Mouse (Mus musculus) urinary bladder, adult 18-20 months (tissue): ENCODE measurements around the gene Ube3b.

Experiments
- DNase-seq, 2 experiments: peaks; one replicate each; pipeline ENCODE4 v3.0.0; 2022; ENCODE audit warnings: low spot score in 2 of 2, mixed read lengths in 2 of 2

The Ube3b gene

DNA sequence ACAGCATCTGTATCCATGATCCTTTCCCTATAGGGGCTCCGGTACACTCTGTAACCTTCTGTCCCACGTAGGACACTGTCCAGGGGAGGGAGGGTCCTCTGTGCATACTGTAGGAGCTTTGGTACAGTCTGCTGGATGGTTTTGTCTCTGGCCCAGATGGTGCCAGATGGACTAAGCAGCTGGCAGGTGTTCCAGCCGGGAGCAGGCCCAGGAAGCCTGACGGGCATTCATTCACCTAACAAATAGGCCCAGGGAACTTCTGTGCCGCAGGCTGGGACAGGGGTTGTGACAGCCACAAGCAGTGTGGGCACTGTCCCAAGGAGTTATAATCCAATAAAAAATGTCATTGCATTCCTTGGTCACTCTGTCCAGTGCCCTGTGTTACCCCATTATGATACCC, 43.6 kb downstream of the Ube3b start:
- no peak for DNase-seq

DNA sequence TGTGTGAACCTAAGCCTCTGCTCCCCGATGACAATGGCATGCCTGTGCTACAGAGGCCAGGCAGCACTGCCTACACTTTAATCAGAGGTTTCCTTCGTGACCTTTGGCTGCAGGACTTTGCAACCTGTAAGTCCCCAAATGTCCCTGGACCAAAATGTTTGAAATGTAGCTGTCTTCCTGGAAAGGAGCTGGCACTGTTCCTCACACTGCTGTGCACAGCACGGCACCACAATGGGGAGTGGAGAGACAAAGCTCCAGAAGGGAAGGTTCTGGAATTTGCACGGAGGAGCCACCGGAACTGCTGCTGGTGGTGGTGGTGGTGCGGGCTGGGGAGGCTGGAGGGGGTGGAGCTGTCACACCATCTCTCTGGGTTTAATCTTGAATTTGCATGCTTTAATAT, 46.3 kb downstream of the Ube3b start:
- no peak for DNase-seq

DNA sequence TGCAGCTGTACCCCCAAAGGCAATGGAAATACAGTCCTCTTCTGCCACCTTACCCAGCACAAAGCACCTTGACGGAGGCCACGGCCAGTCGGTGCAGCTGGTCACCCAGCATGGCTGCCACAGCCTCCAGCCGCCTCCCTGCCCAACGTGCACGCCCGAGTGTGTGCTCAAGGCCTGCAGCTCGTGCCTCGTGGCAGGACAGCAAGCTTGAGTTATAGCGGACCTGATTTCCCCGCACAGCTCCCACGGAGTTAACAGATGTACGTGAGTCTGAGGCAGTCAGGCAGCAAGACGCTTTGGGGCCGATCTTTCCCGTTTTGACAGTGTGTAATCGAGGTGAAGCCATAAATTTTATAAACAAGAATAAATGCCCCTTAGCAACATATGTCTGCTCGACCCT, 48.2 kb downstream of the Ube3b start:
- no peak for DNase-seq

DNA sequence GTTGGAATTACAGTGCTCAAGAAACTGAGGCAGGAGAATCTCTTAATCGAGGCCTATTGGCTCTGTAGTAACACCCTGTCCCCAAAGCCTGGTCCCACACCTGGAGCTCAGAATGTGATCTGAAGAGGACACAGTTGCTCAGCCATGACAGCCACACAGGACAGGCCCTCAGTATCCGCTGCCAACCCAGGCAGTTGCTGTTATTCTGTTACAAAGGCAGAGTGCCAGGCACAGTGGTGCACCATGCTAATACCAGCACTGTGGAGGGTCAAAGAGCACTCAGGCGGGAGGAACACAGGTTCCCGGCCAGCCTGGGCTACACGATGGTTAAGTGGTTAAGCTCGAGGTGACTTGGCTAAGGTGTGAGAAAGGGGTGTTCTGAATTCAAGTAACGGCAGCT, 49.4 kb downstream of the Ube3b start:
- DNase-seq = no peak

- no peak for DNase-seq
These were observed 54.0 kb downstream of the Ube3b start for GRCm38 (mm10) chr5:114434359-114434758.

DNA sequence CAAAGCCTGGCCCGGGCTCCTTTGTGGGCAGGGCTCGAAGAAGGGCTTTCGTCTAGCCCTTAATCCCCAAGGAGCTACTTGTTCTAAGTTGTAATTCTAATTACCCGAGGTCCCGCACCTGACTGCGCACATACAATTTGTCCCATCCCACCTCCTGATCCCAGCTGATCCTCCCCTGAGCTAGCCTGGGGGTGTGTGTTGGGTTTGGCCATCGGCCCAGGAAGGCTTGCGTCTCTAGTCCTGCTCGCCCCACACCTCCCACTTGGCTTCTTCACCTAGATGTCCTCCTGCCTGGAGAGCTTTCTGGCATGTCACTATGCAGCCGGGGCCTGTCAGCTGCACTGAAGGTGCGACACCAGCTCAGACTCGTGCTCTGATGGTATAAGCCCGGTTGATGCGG, 55.2 kb downstream of the Ube3b start:
- DNase-seq = no peak

DNA sequence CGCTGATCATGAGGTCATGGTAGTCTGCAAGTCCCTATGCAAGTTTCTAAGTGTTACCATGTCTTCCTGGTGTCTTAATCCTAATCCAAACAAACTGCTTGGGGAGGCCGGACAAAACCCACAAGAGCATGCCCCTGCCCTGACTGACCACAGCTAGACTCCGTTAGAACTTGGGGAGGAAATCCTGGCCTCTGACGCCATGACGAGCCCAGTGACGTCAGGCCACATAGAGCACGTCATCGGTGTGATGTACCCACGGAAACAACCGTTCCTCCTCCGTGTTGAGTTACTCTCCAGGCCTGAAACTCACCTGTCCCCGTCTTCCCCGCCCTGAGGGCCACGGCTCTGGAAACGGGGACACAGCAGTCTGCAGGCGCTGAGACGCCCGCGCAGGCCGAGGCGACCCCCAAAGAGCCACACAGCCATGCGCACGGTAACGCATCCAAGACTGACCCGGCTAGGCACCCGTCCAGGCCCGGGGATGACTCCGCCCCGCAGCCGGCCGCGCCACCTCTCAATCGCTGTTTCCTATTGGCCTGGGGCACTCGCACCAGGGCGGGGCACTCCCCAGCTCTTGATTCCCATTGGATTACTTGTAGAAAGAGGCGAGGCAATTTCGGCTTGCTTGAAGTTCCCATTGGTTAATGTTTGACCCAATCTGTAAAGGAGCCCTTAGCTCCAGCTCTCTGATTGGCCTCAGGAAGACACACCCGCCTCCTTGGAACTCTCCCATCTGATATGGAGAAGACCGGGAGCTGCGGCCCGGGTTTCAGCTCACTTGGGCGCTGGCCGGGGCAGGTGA, 63.4 kb downstream of the Ube3b start, which contains the start of the genes Mmab and Mvk:
Gene Mmab (minus strand): TSS at position 495 of the 802 bp plus-strand sequence.
Gene Mvk (plus strand): TSS at position 704 of the 802 bp plus-strand sequence.
- DNase-seq = peak; percentile 95 to 96

- no peak for DNase-seq
These were observed 63.9 kb downstream of the Ube3b start for GRCm38 (mm10) chr5:114444368-114444692.

DNA sequence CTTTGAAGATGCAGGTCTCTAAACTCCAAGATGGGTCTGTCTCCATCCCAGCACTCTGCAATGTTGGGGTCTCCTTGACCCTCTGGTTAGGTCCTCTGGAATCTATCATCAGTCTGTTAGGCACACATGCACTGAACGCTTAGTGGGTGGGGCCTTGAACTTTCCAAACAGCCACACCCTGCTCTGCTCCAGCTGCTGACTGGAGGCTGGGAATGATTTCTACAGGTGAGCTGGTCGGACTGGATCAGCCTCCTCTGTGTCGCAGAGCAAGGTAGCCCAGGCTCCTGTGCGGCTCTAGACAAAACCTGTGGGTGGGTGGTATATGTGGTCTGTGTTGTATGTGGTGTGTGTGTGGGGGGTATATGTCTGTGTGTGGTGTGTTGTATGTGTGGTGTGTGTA, 68.6 kb downstream of the Ube3b start:
- no peak for DNase-seq

GRCm38 (mm10) chr5:114456287-114456686, 75.9 kb downstream of the Ube3b start:
- DNase-seq = no peak

GRCm38 (mm10) chr5:114456995-114457605, 76.7 kb downstream of the Ube3b start:
- DNase-seq = no peak

GRCm38 (mm10) chr5:114461238-114461637, 80.8 kb downstream of the Ube3b start:
- DNase-seq = peak; percentile 33 to 74

- DNase-seq = no peak
These were observed 81.9 kb downstream of the Ube3b start for GRCm38 (mm10) chr5:114462067-114463040.

GRCm38 (mm10) chr5:114464561-114464960, 84.2 kb downstream of the Ube3b start:
- DNase-seq = no peak

DNA sequence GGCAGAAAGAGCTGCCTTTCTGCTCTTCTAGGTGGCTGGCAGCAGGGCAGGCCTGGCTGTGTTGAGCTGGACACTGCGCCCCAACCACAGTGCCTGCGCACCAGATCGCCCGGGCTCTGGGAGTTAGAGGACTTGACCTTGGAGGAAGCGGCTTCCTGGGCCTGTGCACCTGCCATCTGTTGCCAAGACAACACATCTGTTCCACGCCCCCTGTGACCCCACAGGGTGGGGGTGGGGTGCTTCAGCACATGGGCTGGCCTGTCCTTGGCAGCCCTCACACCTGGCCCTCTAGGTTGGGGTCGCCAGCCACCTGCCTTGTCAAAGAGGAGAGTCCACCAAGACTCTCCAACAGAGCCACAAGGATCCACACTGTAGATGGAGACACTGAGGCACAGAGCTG, 85.2 kb downstream of the Ube3b start:
- no peak for DNase-seq

- no peak for DNase-seq
These were observed 86.6 kb downstream of the Ube3b start for GRCm38 (mm10) chr5:114467019-114467418.

- no peak for DNase-seq
These were observed 87.0 kb downstream of the Ube3b start for GRCm38 (mm10) chr5:114467430-114467829.

- DNase-seq = no peak
These were observed 87.6 kb downstream of the Ube3b start for GRCm38 (mm10) chr5:114468007-114468406.

DNA sequence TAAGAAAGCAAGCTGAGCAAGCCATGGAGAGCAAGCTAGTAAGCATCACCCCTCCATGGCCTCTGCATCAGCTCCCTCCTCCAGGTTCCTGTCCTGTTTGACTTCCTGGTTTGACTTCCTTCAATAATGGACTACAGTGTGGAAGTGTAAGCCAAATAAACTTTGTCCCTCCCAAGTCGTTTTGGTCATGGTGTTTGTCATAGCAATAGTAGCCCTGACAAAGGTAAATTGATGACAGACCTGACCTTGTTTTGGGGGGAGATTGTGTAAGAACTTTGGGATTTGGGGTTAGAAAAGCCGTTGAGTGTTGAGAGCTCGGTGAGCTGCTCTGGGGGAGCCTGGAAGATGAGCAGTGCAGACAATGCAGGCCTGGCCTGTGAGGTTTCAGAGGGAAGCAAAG, 90.0 kb downstream of the Ube3b start:
- no peak for DNase-seq
